Mouse (Mus musculus) gastrocnemius, adult 2 months (tissue): ENCODE measurements at regions not wholly inside any gene's neighbourhood (a gene's known extent, or its start where the extent isn't known, plus 50 kb on each side); places are given as distances from the start of the nearest gene placed in this dataset.

Experiments used
- DNase-seq: peaks from one replicate; pipeline ENCODE4 v3.0.0; 2022
- H3K27ac ChIP-seq: fragments of 200-600 bp; 2 replicates; pipeline ENCODE4 v1.8.1; 2022; ENCODE audit warnings: mild to moderate bottlenecking
- H3K4me3 ChIP-seq: fragments of 200-600 bp; 2 replicates; pipeline ENCODE4 v1.8.1; 2022; ENCODE audit warnings: mild to moderate bottlenecking, moderate library complexity
- CTCF ChIP-seq: fragments of 200-600 bp; IDR thresholded peaks from 2 replicates; pipeline ENCODE4 v1.8.1; 2022; ENCODE audit warnings: antibody characterized with exemption, mild to moderate bottlenecking, moderate library complexity
- intact Hi-C: fragments of 180-260 bp; cut with DNase I; formaldehyde crosslinking; loops from one replicate; pipeline ENCODE4 v1.15.1; 2025

- intact Hi-C loops = no loop called here
Measured at GRCm38 (mm10) chr14:47991546-47991945, 129.1 kb upstream of the Peli2 start.

GRCm38 (mm10) chr14:47992091-47992490, 128.5 kb upstream of the Peli2 start:
- DNase-seq = no peak
- intact Hi-C loops = no loop called here
- TF ChIP-seq CTCF = no peak

More at GRCm38 (mm10) chr14:47991546-47991945, 129.1 kb upstream of the Peli2 start:
- Histone ChIP-seq H3K4me3 (no peak overlapping the region), H3K27ac (no peak overlapping the region)
- TF ChIP-seq CTCF = no peak
- DNase-seq = no peak

GRCm38 (mm10) chr14:47992851-47993250, 127.8 kb upstream of the Peli2 start:
- no peak for DNase-seq
- intact Hi-C loops = no loop called here
- no peak for TF ChIP-seq CTCF
- Histone ChIP-seq H3K4me3 (no peak overlapping the region), H3K27ac (no peak overlapping the region)

More at GRCm38 (mm10) chr14:47992091-47992490, 128.5 kb upstream of the Peli2 start:
- Histone ChIP-seq H3K4me3 (no peak overlapping the region), H3K27ac (no peak overlapping the region)

- H3K4me3 ChIP-seq = no peak overlapping the region
- intact Hi-C loops = no loop called here
- TF ChIP-seq CTCF = no peak
Measured at GRCm38 (mm10) chr14:47998936-47999335, 121.7 kb upstream of the Peli2 start.

GRCm38 (mm10) chr14:48005092-48005928, 115.3 kb upstream of the Peli2 start:
- no peak for TF ChIP-seq CTCF
- no peak overlapping the region for H3K27ac ChIP-seq
- intact Hi-C loops = no loop called here
- H3K4me3 ChIP-seq = no peak overlapping the region
- DNase-seq = no peak

More at GRCm38 (mm10) chr14:47998936-47999335, 121.7 kb upstream of the Peli2 start:
- H3K27ac ChIP-seq = no peak overlapping the region
- DNase-seq = no peak

- intact Hi-C loops = no loop called here
- no peak for TF ChIP-seq CTCF
- H3K4me3 ChIP-seq = no peak overlapping the region
- no peak for DNase-seq
- no peak overlapping the region for H3K27ac ChIP-seq
Measured at GRCm38 (mm10) chr14:48005929-48006309, 114.7 kb upstream of the Peli2 start.

- TF ChIP-seq CTCF = no peak
- no peak overlapping the region for H3K4me3 ChIP-seq
- no peak overlapping the region for H3K27ac ChIP-seq
- no peak for DNase-seq
- intact Hi-C loops = no loop called here
Measured at GRCm38 (mm10) chr14:48012361-48013215, 108.0 kb upstream of the Peli2 start.

- Histone ChIP-seq H3K27ac (no peak overlapping the region), H3K4me3 (no peak overlapping the region)
- intact Hi-C loops = no loop called here
- no peak for DNase-seq
- TF ChIP-seq CTCF = no peak
Measured at GRCm38 (mm10) chr14:48013431-48013830, 107.2 kb upstream of the Peli2 start.

- Histone ChIP-seq H3K27ac (no peak overlapping the region), H3K4me3 (no peak overlapping the region)
- intact Hi-C loops = no loop called here
- DNase-seq = no peak
- TF ChIP-seq CTCF = no peak
Measured at GRCm38 (mm10) chr14:48014776-48015175, 105.8 kb upstream of the Peli2 start.

GRCm38 (mm10) chr14:48017971-48018370, 102.7 kb upstream of the Peli2 start:
- H3K27ac ChIP-seq = no peak overlapping the region
- no peak for TF ChIP-seq CTCF
- no peak overlapping the region for H3K4me3 ChIP-seq
- intact Hi-C loops = no loop called here
- DNase-seq = no peak

GRCm38 (mm10) chr14:48019331-48019730, 101.3 kb upstream of the Peli2 start:
- intact Hi-C loops = no loop called here
- no peak for TF ChIP-seq CTCF
- Histone ChIP-seq H3K27ac (no peak overlapping the region), H3K4me3 (no peak overlapping the region)
- DNase-seq = no peak

- no peak for DNase-seq
- intact Hi-C loops = no loop called here
Measured at GRCm38 (mm10) chr14:48022271-48022670, 98.4 kb upstream of the Peli2 start.

GRCm38 (mm10) chr14:48024051-48024693, 96.5 kb upstream of the Peli2 start:
- intact Hi-C loops = no loop called here
- no peak for TF ChIP-seq CTCF
- Histone ChIP-seq H3K4me3 (no peak overlapping the region), H3K27ac (no peak overlapping the region)
- DNase-seq = no peak

More at GRCm38 (mm10) chr14:48022271-48022670, 98.4 kb upstream of the Peli2 start:
- Histone ChIP-seq H3K4me3 (no peak overlapping the region), H3K27ac (no peak overlapping the region)
- no peak for TF ChIP-seq CTCF
